Mouse (Mus musculus): ENCODE results near the gene Cst9. TPM values are rescaled to one million over a fixed set of nuclear protein-coding genes. Genes with fewer than 3 reads are reported as not detected.

The Cst9 gene
- not detected in 2 replicates for polyA plus RNA-seq (2014; fragmentation: Nextera tagmentation; extraction: Ambion mirVana)

DNA sequence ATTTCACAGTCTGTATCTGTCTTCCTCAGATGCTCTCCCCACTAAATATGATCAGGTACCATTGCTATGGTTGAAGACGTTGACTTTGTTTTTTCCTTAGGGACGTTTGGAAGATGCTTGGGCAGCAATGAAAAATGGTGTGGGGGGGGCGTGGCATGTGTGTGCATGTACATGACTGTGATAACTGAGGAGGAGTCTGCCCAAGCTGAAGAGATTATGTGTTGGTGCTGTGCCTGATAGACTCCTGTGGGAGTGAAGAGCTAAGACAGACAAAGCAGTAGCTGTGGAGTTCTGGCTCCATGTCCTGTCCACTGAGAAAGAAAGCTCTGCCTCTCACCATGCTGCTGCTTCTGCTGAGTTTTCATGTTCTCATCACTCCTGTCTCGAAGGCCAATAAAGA, at the start of gene Cst9:
Cst9 (plus strand) TSS at position 236 of the 400 bp plus-strand sequence.
- Histone ChIP-seq H3K9me3 (replicated peaks; ENCODE audit: control insufficient read depth, low read length) (no peaks in the 10 kb centered on the region), H3K4me2 (ENCODE audit: low read depth, low read length) (no peak within 1 kb of the TSS), H3K4me3 (ENCODE audit: low read depth, low read length) (no peak within 1 kb of the TSS), H3K27ac (replicated peaks; ENCODE audit: low read depth, low read length) (no peak within 1 kb of the TSS), H3K9ac (replicated peaks; ENCODE audit: low read length) (no peak within 1 kb of the TSS), H3K4me1 (ENCODE audit: control insufficient read depth, insufficient read depth, low read length) (no peaks in the 10 kb centered on the region), H3K27me3 (ENCODE audit: control insufficient read depth, insufficient read depth, low read length) (no peaks in the 10 kb centered on the region), H3K36me3 (replicated peaks; ENCODE audit: control insufficient read depth, insufficient read depth, low read depth, low read length) (no peaks in the 10 kb centered on the region)
- 73% methylated on average over 4 of the region's 4 CpGs for WGBS
- no peak for DNase-seq (ENCODE audit: low spot score)
- ATAC-seq (replicated peaks; ENCODE audit: insufficient number of reproducible peaks, low FRiP score, low TSS enrichment, low read depth), result no peak

DNA sequence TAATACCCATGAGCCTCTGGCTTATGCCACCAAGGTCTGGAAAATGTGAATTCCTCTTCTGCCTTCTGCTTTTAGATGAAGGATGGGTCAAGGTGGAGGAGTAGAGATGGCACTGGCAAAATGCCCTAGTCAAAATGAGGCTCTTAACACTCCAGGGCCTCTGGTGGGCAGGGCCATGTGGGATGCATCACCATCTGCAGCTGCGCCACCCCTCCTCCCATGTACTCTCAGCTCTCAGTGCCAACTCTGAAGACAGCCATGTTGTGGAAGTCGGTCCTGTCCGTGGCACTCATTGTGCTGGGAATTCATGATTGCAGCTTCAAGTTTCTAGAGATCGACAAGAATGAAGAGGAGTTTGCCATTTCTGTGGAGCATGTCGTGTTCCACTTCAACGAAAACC, 45.8 kb upstream of the Cst9 start, which contains the start of gene Cst12:
Cst12 (plus strand) TSS at position 220 of the 400 bp plus-strand sequence.
- Histone ChIP-seq H3K4me3 (ENCODE audit: low read depth, low read length) (no peak within 1 kb of the TSS), H3K27ac (replicated peaks; ENCODE audit: low read depth, low read length) (no peak within 1 kb of the TSS), H3K4me2 (ENCODE audit: low read depth, low read length) (no peak within 1 kb of the TSS), H3K36me3 (replicated peaks; ENCODE audit: control insufficient read depth, insufficient read depth, low read depth, low read length) (no peaks in the 10 kb centered on the region), H3K4me1 (ENCODE audit: control insufficient read depth, insufficient read depth, low read length) (no peaks in the 10 kb centered on the region), H3K27me3 (ENCODE audit: control insufficient read depth, insufficient read depth, low read length) (no peaks in the 10 kb centered on the region), H3K9me3 (replicated peaks; ENCODE audit: control insufficient read depth, low read length) (no peaks in the 10 kb centered on the region), H3K9ac (replicated peaks; ENCODE audit: low read length) (no peak within 1 kb of the TSS)
- ATAC-seq (replicated peaks; ENCODE audit: insufficient number of reproducible peaks, low FRiP score, low TSS enrichment, low read depth) (no peak), DNase-seq (ENCODE audit: low spot score) (no peak)
- WGBS, result 93% methylated on average over 6 of the region's 6 CpGs

DNA sequence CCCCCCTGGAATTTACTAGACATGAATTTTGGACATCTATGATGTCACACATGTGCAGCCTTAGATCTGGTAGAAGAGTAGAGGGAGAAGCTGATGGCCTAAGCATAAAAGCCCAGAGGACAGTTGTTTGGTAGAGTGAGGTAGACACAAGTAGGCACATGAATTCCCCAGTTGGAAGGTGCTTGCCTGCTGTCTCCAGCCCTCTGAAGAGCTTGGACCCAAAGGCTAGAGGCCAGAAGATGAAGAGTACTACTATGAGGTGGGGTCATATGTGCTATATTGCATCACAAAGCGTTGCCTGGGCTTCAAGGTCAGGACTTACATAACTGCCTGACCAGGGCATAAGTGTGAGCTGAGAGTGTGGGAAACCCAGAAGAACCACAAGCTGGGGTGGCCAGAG, 36.5 kb upstream of the Cst9 start, which contains the start of gene Cst8:
Cst8 (plus strand) TSS at position 301 of the 400 bp plus-strand sequence.
- no peak within 1 kb of the TSS for H3K27ac ChIP-seq (replicated peaks; ENCODE audit: low read depth, low read length)
- H3K4me1 ChIP-seq (ENCODE audit: control insufficient read depth, insufficient read depth, low read length), result no peaks in the 10 kb centered on the region
- 76% methylated on average over 1 of the region's 1 CpGs for WGBS
- DNase-seq (ENCODE audit: low spot score) (no peak), ATAC-seq (replicated peaks; ENCODE audit: insufficient number of reproducible peaks, low FRiP score, low TSS enrichment, low read depth) (no peak)
- no peak within 1 kb of the TSS for H3K4me3 ChIP-seq (ENCODE audit: low read depth, low read length)
- no peaks in the 10 kb centered on the region for H3K27me3 ChIP-seq (ENCODE audit: control insufficient read depth, insufficient read depth, low read length)
- H3K9me3 ChIP-seq (replicated peaks; ENCODE audit: control insufficient read depth, low read length), result no peaks in the 10 kb centered on the region
- no peak within 1 kb of the TSS for H3K4me2 ChIP-seq (ENCODE audit: low read depth, low read length)
- H3K9ac ChIP-seq (replicated peaks; ENCODE audit: low read length), result no peak within 1 kb of the TSS
- H3K36me3 ChIP-seq (replicated peaks; ENCODE audit: control insufficient read depth, insufficient read depth, low read depth, low read length), result no peaks in the 10 kb centered on the region

DNA sequence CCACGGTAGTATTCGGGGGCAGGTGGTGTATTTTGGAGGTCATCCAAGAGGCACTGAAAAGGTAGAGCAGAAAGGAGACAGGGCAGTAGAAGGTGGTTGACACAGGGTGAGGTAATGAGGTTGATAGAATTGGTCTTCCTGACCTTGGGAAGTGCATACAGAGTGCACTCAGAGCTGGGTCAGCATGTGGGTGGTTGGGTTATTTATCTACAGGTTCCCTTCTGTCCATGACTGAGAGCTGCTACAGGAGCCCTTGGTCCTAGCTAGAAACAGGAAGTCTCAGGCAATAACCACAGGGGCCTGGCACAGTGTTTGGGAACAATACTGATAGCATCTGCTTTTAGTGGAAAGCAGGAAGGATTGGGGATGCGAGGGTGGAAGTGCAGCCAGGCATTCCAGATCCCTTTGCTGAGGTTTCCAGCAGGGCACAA, 33.4 kb upstream of the Cst9 start:
- ATAC-seq (replicated peaks; ENCODE audit: insufficient number of reproducible peaks, low FRiP score, low TSS enrichment, low read depth), result no peak
- H3K4me2 ChIP-seq (ENCODE audit: low read depth, low read length), result no peak overlapping the region
- H3K27me3 ChIP-seq (ENCODE audit: control insufficient read depth, insufficient read depth, low read length), result no peaks in the 10 kb centered on the region
- no peak overlapping the region for H3K9ac ChIP-seq (replicated peaks; ENCODE audit: low read length)
- WGBS, result 68% methylated on average over 3 of the region's 3 CpGs
- H3K27ac ChIP-seq (replicated peaks; ENCODE audit: low read depth, low read length), result no peak overlapping the region
- H3K4me3 ChIP-seq (ENCODE audit: low read depth, low read length), result no peak overlapping the region
- no peak for DNase-seq (ENCODE audit: low spot score)
- no peaks in the 10 kb centered on the region for H3K4me1 ChIP-seq (ENCODE audit: control insufficient read depth, insufficient read depth, low read length)
- H3K36me3 ChIP-seq (replicated peaks; ENCODE audit: control insufficient read depth, insufficient read depth, low read depth, low read length), result no peaks in the 10 kb centered on the region
- no peaks in the 10 kb centered on the region for H3K9me3 ChIP-seq (replicated peaks; ENCODE audit: control insufficient read depth, low read length)

DNA sequence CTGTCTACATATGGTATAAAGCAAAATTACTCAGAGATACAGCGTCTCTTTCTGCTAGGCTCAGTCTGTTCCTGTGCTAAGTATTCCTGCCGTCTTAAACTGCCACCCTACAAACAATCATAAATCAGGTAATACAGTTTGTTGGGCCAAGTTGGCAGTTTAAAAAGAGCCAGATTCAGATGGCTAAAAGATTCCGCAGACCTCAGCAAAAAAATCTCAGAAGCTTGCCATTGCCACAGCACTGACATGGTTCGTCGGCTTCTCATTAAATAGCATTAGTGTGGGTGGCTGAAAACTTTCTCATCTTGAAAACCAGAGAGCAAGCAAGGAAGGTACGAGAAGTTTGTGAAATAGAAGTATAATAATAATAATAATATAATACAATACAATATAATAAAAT, 28.3 kb upstream of the Cst9 start:
- WGBS, result 79% methylated on average over 6 of the region's 6 CpGs
- no peaks in the 10 kb centered on the region for H3K9me3 ChIP-seq (replicated peaks; ENCODE audit: control insufficient read depth, low read length)

DNA sequence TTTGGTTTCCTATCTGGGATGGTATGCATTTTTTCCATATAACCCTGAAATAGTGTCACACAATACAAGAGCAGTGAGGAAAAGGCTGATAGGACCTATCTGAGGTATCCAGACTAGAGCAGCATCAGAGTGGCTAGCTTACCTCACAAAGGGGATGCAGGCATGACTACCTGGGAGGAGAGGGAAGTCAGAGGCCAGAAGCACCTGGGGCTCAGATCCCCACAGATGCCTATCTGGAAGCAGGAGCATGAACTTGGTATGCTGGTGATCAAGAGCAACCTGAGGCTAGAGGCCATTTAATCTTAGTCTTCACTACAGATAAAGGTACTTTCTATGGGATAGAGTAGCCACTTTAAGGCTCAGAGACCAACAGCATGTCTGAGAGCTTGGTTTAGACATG, 15.0 kb upstream of the Cst9 start, which contains the start of gene Cst13:
Cst13 (plus strand) TSS at position 173 of the 400 bp plus-strand sequence.
- Histone ChIP-seq H3K36me3 (replicated peaks; ENCODE audit: control insufficient read depth, insufficient read depth, low read depth, low read length) (no peaks in the 10 kb centered on the region), H3K27ac (replicated peaks; ENCODE audit: low read depth, low read length) (no peak within 1 kb of the TSS), H3K27me3 (ENCODE audit: control insufficient read depth, insufficient read depth, low read length) (no peaks in the 10 kb centered on the region), H3K9ac (replicated peaks; ENCODE audit: low read length) (no peak within 1 kb of the TSS), H3K9me3 (replicated peaks; ENCODE audit: control insufficient read depth, low read length) (no peaks in the 10 kb centered on the region), H3K4me2 (ENCODE audit: low read depth, low read length) (no peak within 1 kb of the TSS), H3K4me1 (ENCODE audit: control insufficient read depth, insufficient read depth, low read length) (no peaks in the 10 kb centered on the region), H3K4me3 (ENCODE audit: low read depth, low read length) (no peak within 1 kb of the TSS)
- ATAC-seq (replicated peaks; ENCODE audit: insufficient number of reproducible peaks, low FRiP score, low TSS enrichment, low read depth) (no peak), DNase-seq (ENCODE audit: low spot score) (no peak)

More for the DNA sequence above, 28.3 kb upstream of the Cst9 start:
- ATAC-seq (replicated peaks; ENCODE audit: insufficient number of reproducible peaks, low FRiP score, low TSS enrichment, low read depth) (no peak), DNase-seq (ENCODE audit: low spot score) (no peak)
- H3K36me3 ChIP-seq (replicated peaks; ENCODE audit: control insufficient read depth, insufficient read depth, low read depth, low read length), result no peaks in the 10 kb centered on the region
- H3K4me1 ChIP-seq (ENCODE audit: control insufficient read depth, insufficient read depth, low read length), result no peaks in the 10 kb centered on the region
- no peaks in the 10 kb centered on the region for H3K27me3 ChIP-seq (ENCODE audit: control insufficient read depth, insufficient read depth, low read length)
- no peak overlapping the region for H3K9ac ChIP-seq (replicated peaks; ENCODE audit: low read length)
- H3K4me2 ChIP-seq (ENCODE audit: low read depth, low read length), result no peak overlapping the region
- H3K4me3 ChIP-seq (ENCODE audit: low read depth, low read length), result no peak overlapping the region
- H3K27ac ChIP-seq (replicated peaks; ENCODE audit: low read depth, low read length), result no peak overlapping the region

GRCm38 (mm10) chr2:148825986-148826385, 9.0 kb upstream of the Cst9 start:
- H3K27me3 ChIP-seq (ENCODE audit: control insufficient read depth, insufficient read depth, low read length), result no peaks in the 10 kb centered on the region
- no peak overlapping the region for H3K4me2 ChIP-seq (ENCODE audit: low read depth, low read length)
- DNase-seq (ENCODE audit: low spot score) (no peak), ATAC-seq (replicated peaks; ENCODE audit: insufficient number of reproducible peaks, low FRiP score, low TSS enrichment, low read depth) (no peak)
- no peaks in the 10 kb centered on the region for H3K4me1 ChIP-seq (ENCODE audit: control insufficient read depth, insufficient read depth, low read length)
- no peaks in the 10 kb centered on the region for H3K9me3 ChIP-seq (replicated peaks; ENCODE audit: control insufficient read depth, low read length)
- no peak overlapping the region for H3K4me3 ChIP-seq (ENCODE audit: low read depth, low read length)
- H3K9ac ChIP-seq (replicated peaks; ENCODE audit: low read length), result no peak overlapping the region
- 71% methylated on average over 1 of the region's 1 CpGs for WGBS
- H3K36me3 ChIP-seq (replicated peaks; ENCODE audit: control insufficient read depth, insufficient read depth, low read depth, low read length), result no peaks in the 10 kb centered on the region
- no peak overlapping the region for H3K27ac ChIP-seq (replicated peaks; ENCODE audit: low read depth, low read length)

GRCm38 (mm10) chr2:148838075-148838777, 3.3 kb downstream of the Cst9 start:
- WGBS, result 85% methylated on average over 5 of the region's 5 CpGs
- H3K4me3 ChIP-seq (ENCODE audit: low read depth, low read length), result no peak overlapping the region
- no peak for ATAC-seq (replicated peaks; ENCODE audit: insufficient number of reproducible peaks, low FRiP score, low TSS enrichment, low read depth)
- H3K9ac ChIP-seq (replicated peaks; ENCODE audit: low read length), result no peak overlapping the region
- no peaks in the 10 kb centered on the region for H3K9me3 ChIP-seq (replicated peaks; ENCODE audit: control insufficient read depth, low read length)
- no peak overlapping the region for H3K4me2 ChIP-seq (ENCODE audit: low read depth, low read length)
- no peaks in the 10 kb centered on the region for H3K4me1 ChIP-seq (ENCODE audit: control insufficient read depth, insufficient read depth, low read length)
- H3K27me3 ChIP-seq (ENCODE audit: control insufficient read depth, insufficient read depth, low read length), result no peaks in the 10 kb centered on the region
- no peak overlapping the region for H3K27ac ChIP-seq (replicated peaks; ENCODE audit: low read depth, low read length)
- no peak for DNase-seq (ENCODE audit: low spot score)
- no peaks in the 10 kb centered on the region for H3K36me3 ChIP-seq (replicated peaks; ENCODE audit: control insufficient read depth, insufficient read depth, low read depth, low read length)
